Mouse (Mus musculus) kidney, adult 18-20 months (tissue): ENCODE measurements around the gene Gm3015.
"Not testable (repeated sequence)": the region's sequence is repeated elsewhere in the genome, so short reads cannot be mapped to it uniquely, and the experiment has no call there.

Source experiments
- DNase-seq: peaks from one replicate; pipeline ENCODE4 v3.0.0; 2021

Gm3015 gene

GRCm38 (mm10) chr14:42768721-42769120, at the start of gene Gm3015:
Gene Gm3015 (minus strand): TSS chr14:42768821.
- not testable (repeated sequence) for DNase-seq

- not testable (repeated sequence) for DNase-seq
These were observed 29.3 kb upstream of the Gm3015 start, which contains the start of gene Gm10377 for GRCm38 (mm10) chr14:42797887-42798286. Gene Gm10377 (minus strand): TSS chr14:42797987.
